Mouse (Mus musculus) myocyte (in vitro differentiated cells): Measurements from ENCODE around the gene Ccnb1. TPM values are rescaled to one million over a fixed set of nuclear protein-coding genes. Genes with fewer than 3 reads are reported as not detected.

Experiments used
- H3K27me3 ChIP-seq: one replicate; pipeline ENCODE4 v1.6.1; 2011; ENCODE audit not compliant: control insufficient read depth, insufficient read depth, insufficient read length
- H3K36me3 ChIP-seq: one replicate; pipeline ENCODE4 v1.6.1; 2011; ENCODE audit not compliant: control insufficient read depth, insufficient read depth
- H3K4me2 ChIP-seq: one replicate; pipeline ENCODE4 v1.6.1; 2011; ENCODE audit warnings: low read depth, control low read depth
- H3K4me3 ChIP-seq: one replicate; pipeline ENCODE4 v1.5.1; 2011; ENCODE audit warnings: mild to moderate bottlenecking, control low read depth, moderate library complexity
- H3K79me2 ChIP-seq: one replicate; pipeline ENCODE4 v1.6.1; 2011; ENCODE audit not compliant: control insufficient read depth, insufficient read depth
- H3ac ChIP-seq: one replicate; pipeline ENCODE4 v1.6.1; 2011; ENCODE audit not compliant: control insufficient read depth, insufficient read length
- CEBPB ChIP-seq: IDR thresholded peaks from 2 replicates; pipeline ENCODE4 v1.6.1; 2011; ENCODE audit warnings: mild to moderate bottlenecking, moderate library complexity; ENCODE audit not compliant: poor library complexity, insufficient read depth, severe bottlenecking
- E2F4 ChIP-seq: IDR thresholded peaks from one replicate; pipeline ENCODE4 v1.6.1; 2011; ENCODE audit warnings: mild to moderate bottlenecking, control low read depth, moderate library complexity; ENCODE audit not compliant: insufficient read depth
- MAX ChIP-seq: IDR thresholded peaks from one replicate; pipeline ENCODE4 v1.6.1; 2011; ENCODE audit warnings: low read depth, mild to moderate bottlenecking, control low read depth
- MYOD1 ChIP-seq, 3 experiments: IDR thresholded peaks; one replicate each; pipeline ENCODE4 v1.6.1; 2011; ENCODE audit warnings: control low read depth in 2 of 3, low read depth in 2 of 3, mild to moderate bottlenecking in 2 of 3, moderate library complexity in 1 of 3; ENCODE audit not compliant: insufficient read length in 2 of 3, control insufficient read depth in 1 of 3
- MYOG ChIP-seq, 3 experiments: IDR thresholded peaks; one replicate each; pipeline ENCODE4 v1.6.1; 2011; ENCODE audit warnings: control low read depth in 2 of 3, low read depth in 2 of 3, mild to moderate bottlenecking in 2 of 3; ENCODE audit not compliant: insufficient read length in 2 of 3, control insufficient read depth in 1 of 3, insufficient read depth in 1 of 3
- POLR2A ChIP-seq: IDR thresholded peaks from one replicate; pipeline ENCODE4 v1.6.1; 2011; ENCODE audit warnings: low read depth, mild to moderate bottlenecking, control low read depth, moderate library complexity; ENCODE audit not compliant: insufficient read length
- POLR2AphosphoS2 ChIP-seq: IDR thresholded peaks from one replicate; pipeline ENCODE4 v1.6.1; 2011; ENCODE audit warnings: low read depth, control low read depth; ENCODE audit not compliant: insufficient read length
- REST ChIP-seq: IDR thresholded peaks from one replicate; pipeline ENCODE4 v1.6.1; 2011; ENCODE audit warnings: mild to moderate bottlenecking, control low read depth, moderate library complexity; ENCODE audit not compliant: insufficient read depth, insufficient read length
- SRF ChIP-seq: IDR thresholded peaks from one replicate; pipeline ENCODE4 v1.6.1; 2011; ENCODE audit warnings: low read depth; ENCODE audit not compliant: control insufficient read depth, insufficient read length
- TCF12 ChIP-seq: IDR thresholded peaks from one replicate; pipeline ENCODE4 v1.6.1; 2011; ENCODE audit warnings: mild to moderate bottlenecking, control low read depth; ENCODE audit not compliant: poor library complexity, insufficient read depth, severe bottlenecking
- TCF3 ChIP-seq: IDR thresholded peaks from one replicate; pipeline ENCODE4 v1.6.1; 2011; ENCODE audit warnings: low read depth, control low read depth; ENCODE audit not compliant: insufficient read length
- USF1 ChIP-seq: IDR thresholded peaks from one replicate; pipeline ENCODE4 v1.6.1; 2011; ENCODE audit warnings: low read depth, mild to moderate bottlenecking, control low read depth, moderate library complexity
- polyA plus RNA-seq: library from polyadenylated mRNA; unstranded; fragments of >200 nt; fragmentation: generic; extraction: Trizol; gene quantifications from one replicate; pipeline ENCODE4 v1.2.1, GENCODE M21; 2012; ENCODE audit warnings: missing spikeins

Gene Ccnb1
- polyA plus RNA-seq, 1 experiment: 45.4 TPM

DNA sequence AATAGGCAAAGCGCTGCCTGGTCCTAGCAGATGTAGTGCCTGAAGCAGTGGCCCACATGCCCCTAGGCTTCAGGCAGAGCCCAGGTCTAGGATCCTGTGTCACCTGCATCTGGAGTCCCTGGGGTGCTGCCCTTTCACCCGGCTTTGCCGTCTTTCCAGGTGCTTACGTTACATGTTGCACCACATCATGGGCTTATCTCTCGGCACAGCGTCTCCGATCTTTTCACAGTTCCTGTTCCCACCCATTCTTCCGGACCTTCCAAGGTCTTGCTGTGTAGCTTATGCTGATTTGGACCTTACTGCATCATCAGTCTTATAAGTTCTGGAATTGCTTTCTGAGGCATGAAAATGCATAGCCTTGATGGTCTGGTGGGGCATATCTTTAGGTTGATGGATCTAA, 33.8 kb downstream of the Ccnb1 start:
- Histone ChIP-seq H3K4me3 (no peak overlapping the region), H3K27me3 (no peaks in the 10 kb centered on the region), H3ac (no peak overlapping the region), H3K79me2 (no peaks in the 10 kb centered on the region), H3K36me3 (no peaks in the 10 kb centered on the region), H3K4me2 (no peak overlapping the region)
- TF ChIP-seq TCF12: no peak
- TF ChIP-seq SRF: no peak
- no peak for TF ChIP-seq E2F4
- no peak for TF ChIP-seq USF1
- TF ChIP-seq MYOD1 (IDR thresholded peaks at IDR 0.05; ENCODE audit: control insufficient read depth in 1 of 3, insufficient read length in 2 of 3, low read depth in 2 of 3): no peak
- no peak for TF ChIP-seq POLR2AphosphoS2
- TF ChIP-seq MYOG (IDR thresholded peaks at IDR 0.05; ENCODE audit: control insufficient read depth in 1 of 3, insufficient read depth in 1 of 3, insufficient read length in 2 of 3, low read depth in 2 of 3): no peak
- no peak for TF ChIP-seq CEBPB
- TF ChIP-seq REST: no peak
- no peak for TF ChIP-seq MAX
- no peak for TF ChIP-seq TCF3
- no peak for TF ChIP-seq POLR2A

DNA sequence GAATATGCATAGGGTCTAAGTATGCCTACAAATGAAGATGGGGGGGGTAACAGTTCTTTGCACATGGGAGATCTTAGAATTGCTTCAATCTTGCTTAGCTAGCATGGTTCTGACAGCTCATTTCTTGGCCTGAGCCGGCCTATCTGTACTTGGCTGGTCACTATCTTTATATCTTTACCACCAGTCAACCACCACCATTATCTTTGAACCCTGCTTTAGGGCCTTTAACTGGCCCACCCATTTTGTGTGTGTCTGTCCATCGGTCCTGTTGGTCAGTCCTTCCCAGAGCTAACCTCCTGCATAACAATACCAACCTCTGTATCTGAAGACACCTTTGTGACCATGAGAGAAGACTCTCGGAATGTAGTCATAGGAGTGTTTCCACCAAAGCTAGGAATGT, 35.0 kb downstream of the Ccnb1 start:
- no peak overlapping the region for H3K4me3 ChIP-seq
- no peaks in the 10 kb centered on the region for H3K27me3 ChIP-seq
- H3K4me2 ChIP-seq: no peak overlapping the region
- H3ac ChIP-seq: no peak overlapping the region
- no peaks in the 10 kb centered on the region for H3K36me3 ChIP-seq
- H3K79me2 ChIP-seq: no peaks in the 10 kb centered on the region
- TF ChIP-seq TCF12: no peak
- TF ChIP-seq REST: no peak

DNA sequence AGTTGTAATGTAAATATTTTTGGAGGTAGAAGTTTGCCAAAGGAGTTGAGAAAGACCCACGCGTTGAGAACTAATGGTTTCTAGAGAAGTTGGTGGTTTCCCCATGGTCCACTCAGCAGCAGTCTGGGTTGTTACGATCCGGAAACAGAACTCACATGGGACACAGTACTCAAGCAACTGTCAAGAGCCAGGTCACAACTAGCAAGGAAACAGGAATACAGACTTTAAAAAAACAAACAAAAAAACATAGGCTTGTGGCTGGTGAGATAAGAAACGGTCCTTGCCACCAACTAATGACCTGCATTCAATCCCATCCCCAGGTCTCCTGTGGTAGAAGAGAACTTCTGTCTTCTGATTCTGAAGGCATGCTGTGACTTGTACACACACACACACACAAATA, 35.6 kb downstream of the Ccnb1 start:
- H3K79me2 ChIP-seq: no peaks in the 10 kb centered on the region
- no peak overlapping the region for H3K4me2 ChIP-seq
- no peak overlapping the region for H3K4me3 ChIP-seq
- TF ChIP-seq SRF (no peak), MYOG (IDR thresholded peaks at IDR 0.05; ENCODE audit: control insufficient read depth in 1 of 3, insufficient read depth in 1 of 3, insufficient read length in 2 of 3, low read depth in 2 of 3) (no peak), CEBPB (no peak), POLR2AphosphoS2 (no peak), USF1 (no peak)
- H3K27me3 ChIP-seq: no peaks in the 10 kb centered on the region
- H3K36me3 ChIP-seq: no peaks in the 10 kb centered on the region
- H3ac ChIP-seq: no peak overlapping the region

DNA sequence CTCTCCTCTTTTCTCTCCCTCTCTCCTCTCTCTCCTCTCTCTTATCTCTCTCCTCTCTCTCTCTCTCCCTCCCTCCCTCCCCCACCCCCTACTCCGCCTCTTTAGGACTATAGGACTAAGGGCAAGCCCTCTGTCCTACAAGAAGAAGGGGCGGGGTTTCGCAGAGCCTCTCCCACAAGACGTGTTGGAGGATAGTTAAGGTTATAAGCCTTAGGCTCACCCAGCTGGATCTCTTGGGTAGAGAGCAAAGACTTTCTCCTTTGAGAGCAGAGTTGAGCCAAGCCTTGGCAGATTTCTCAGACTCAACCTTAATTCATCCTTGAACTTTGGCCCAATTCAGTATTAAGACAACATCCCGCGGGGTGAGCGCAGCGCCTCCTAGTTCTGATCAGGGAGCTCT, 37.7 kb downstream of the Ccnb1 start:
- Histone ChIP-seq H3K36me3 (no peaks in the 10 kb centered on the region), H3K4me2 (no peak overlapping the region), H3K79me2 (peaks cover 1% of the 10 kb centered on the region), H3K4me3 (no peak overlapping the region), H3ac (no peak overlapping the region), H3K27me3 (no peaks in the 10 kb centered on the region)
- no peak for TF ChIP-seq POLR2AphosphoS2
- TF ChIP-seq MYOG (IDR thresholded peaks at IDR 0.05; ENCODE audit: control insufficient read depth in 1 of 3, insufficient read depth in 1 of 3, insufficient read length in 2 of 3, low read depth in 2 of 3): no peak
- TF ChIP-seq MAX: no peak
- TF ChIP-seq CEBPB: no peak
- TF ChIP-seq TCF12: no peak
- TF ChIP-seq REST: no peak
- TF ChIP-seq MYOD1 (IDR thresholded peaks at IDR 0.05; ENCODE audit: control insufficient read depth in 1 of 3, insufficient read length in 2 of 3, low read depth in 2 of 3): no peak
- TF ChIP-seq USF1: no peak
- no peak for TF ChIP-seq E2F4
- TF ChIP-seq POLR2A: no peak
- no peak for TF ChIP-seq TCF3
- no peak for TF ChIP-seq SRF

DNA sequence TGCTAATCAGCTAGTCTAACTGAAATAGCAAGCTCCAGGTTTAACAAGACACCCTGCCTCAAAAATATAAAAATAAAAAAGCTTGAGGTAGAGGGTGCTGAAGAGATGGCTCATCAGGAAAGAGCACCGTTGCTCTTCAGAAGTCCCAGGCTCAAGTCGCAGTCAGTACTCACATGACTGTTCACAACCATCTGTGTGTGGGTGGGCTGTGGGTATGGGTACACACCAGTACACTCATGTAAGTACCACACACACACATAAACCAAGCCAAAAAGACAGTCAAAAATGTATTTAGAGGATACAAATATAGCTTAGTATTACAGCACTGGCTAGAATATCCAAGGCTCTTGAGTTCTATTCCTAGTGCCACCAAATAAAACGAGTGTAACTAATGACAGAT, 40.3 kb downstream of the Ccnb1 start:
- Histone ChIP-seq H3K36me3 (no peaks in the 10 kb centered on the region), H3K4me3 (no peak overlapping the region), H3K4me2 (no peak overlapping the region), H3K27me3 (no peaks in the 10 kb centered on the region), H3K79me2 (peaks cover 27% of the 10 kb centered on the region), H3ac (no peak overlapping the region)
- TF ChIP-seq TCF3 (no peak), SRF (no peak), TCF12 (no peak), REST (no peak), CEBPB (no peak), E2F4 (no peak), USF1 (no peak), MYOD1 (IDR thresholded peaks at IDR 0.05; ENCODE audit: control insufficient read depth in 1 of 3, insufficient read length in 2 of 3, low read depth in 2 of 3) (no peak), MYOG (IDR thresholded peaks at IDR 0.05; ENCODE audit: control insufficient read depth in 1 of 3, insufficient read depth in 1 of 3, insufficient read length in 2 of 3, low read depth in 2 of 3) (no peak)
